Mouse (Mus musculus) hindbrain, embryonic 15.5 days (tissue): ENCODE measurements around the gene 9830107B12Rik. TPM values are rescaled to one million over a fixed set of nuclear protein-coding genes. Genes with fewer than 3 reads are reported as not detected.
A peak's percentile ranks its signal among the peaks of the same experiment; 100 is the strongest.

ENCODE experiments used
- ATAC-seq: fragments of 200-750 bp; cut with Nextera tagmentation; 2 replicates; pipeline ENCODE4 v1.8.0; 2017; ENCODE audit warnings: low read depth, moderate number of reproducible peaks, moderate TSS enrichment; ENCODE audit not compliant: low FRiP score
- H3K27ac ChIP-seq: fragments of 300-500 bp; sonication (generic); replicated peaks from 2 replicates; pipeline ENCODE4 v1.5.1; 2015; ENCODE audit warnings: mild to moderate bottlenecking, inconsistent platforms
- H3K27me3 ChIP-seq: fragments of 300-500 bp; sonication (generic); 2 replicates; pipeline ENCODE4 v1.6.1; 2015; ENCODE audit warnings: control low read depth, inconsistent platforms
- H3K36me3 ChIP-seq: fragments of 300-500 bp; sonication (generic); 2 replicates; pipeline ENCODE4 v1.6.1; 2015; ENCODE audit warnings: control low read depth, inconsistent platforms
- H3K4me1 ChIP-seq: fragments of 300-500 bp; sonication (generic); replicated peaks from 2 replicates; pipeline ENCODE4 v1.6.1; 2015; ENCODE audit warnings: control low read depth, inconsistent platforms
- H3K4me2 ChIP-seq: fragments of 300-500 bp; sonication (generic); 2 replicates; pipeline ENCODE4 v1.6.1; 2015; ENCODE audit warnings: moderate library complexity, mild to moderate bottlenecking, inconsistent platforms
- H3K4me3 ChIP-seq: fragments of 300-500 bp; sonication (generic); 2 replicates; pipeline ENCODE4 v1.5.1; 2015; ENCODE audit warnings: mild to moderate bottlenecking, inconsistent platforms
- H3K9ac ChIP-seq: fragments of 300-500 bp; sonication (generic); 2 replicates; pipeline ENCODE4 v1.6.1; 2015; ENCODE audit warnings: inconsistent platforms
- H3K9me3 ChIP-seq: fragments of 300-500 bp; sonication (generic); 2 replicates; pipeline ENCODE4 v1.6.1; 2016; ENCODE audit warnings: control low read depth, inconsistent platforms
- WGBS: fragments of 180-500 bp; shearing (Covaris S2); methylation state at CpG from one replicate; pipeline ENCODE4 v1.1.7; 2015; 5-methylcytosine and 5-hydroxymethylcytosine counted together
- polyA plus RNA-seq: library from polyadenylated mRNA; unstranded; fragments of >200 nt; fragmentation: Nextera tagmentation; extraction: Ambion mirVana; gene quantifications from 2 replicates; pipeline ENCODE4 v1.2.1, GENCODE M21; 2015

9830107B12Rik gene
- polyA plus RNA-seq, 1 experiment from 2014 or later, result not detected

- no peak overlapping the region for H3K4me3 ChIP-seq
- H3K27me3 ChIP-seq, result peaks cover 4% of the 10 kb centered on the region; the same call in 1 of the 2 replicates
- H3K4me1 ChIP-seq, result no peaks in the 10 kb centered on the region
- H3K4me2 ChIP-seq, result no peak overlapping the region
- no peak for ATAC-seq
- H3K36me3 ChIP-seq, result no peaks in the 10 kb centered on the region
- no peak overlapping the region for H3K27ac ChIP-seq
- WGBS, result 37% methylated on average over 4 of the region's 4 CpGs
- no peaks in the 10 kb centered on the region for H3K9me3 ChIP-seq
- H3K9ac ChIP-seq, result no peak overlapping the region
Measured at GRCm38 (mm10) chr17:48107333-48107732, 38.7 kb downstream of the 9830107B12Rik start.

GRCm38 (mm10) chr17:48100441-48101417 is 45.3 kb downstream of the 9830107B12Rik start:
- WGBS, result 13% methylated on average over 21 of the region's 21 CpGs
- peaks cover 45% of the 10 kb centered on the region for H3K27me3 ChIP-seq
- H3K36me3 ChIP-seq, result no peaks in the 10 kb centered on the region
- ATAC-seq, result peak; percentile 82
- H3K9ac ChIP-seq, result no peak overlapping the region
- H3K9me3 ChIP-seq, result no peaks in the 10 kb centered on the region
- H3K4me2 ChIP-seq, result peak overlapping the region; percentile 54
- peak overlapping the region; percentile 28 for H3K4me3 ChIP-seq
- no peak overlapping the region for H3K27ac ChIP-seq
- H3K4me1 ChIP-seq, result peaks cover 37% of the 10 kb centered on the region

GRCm38 (mm10) chr17:48099312-48099711 is 46.8 kb downstream of the 9830107B12Rik start:
- ATAC-seq, result no peak
- Histone ChIP-seq H3K9me3 (no peaks in the 10 kb centered on the region), H3K4me1 (peaks cover 45% of the 10 kb centered on the region), H3K9ac (no peak overlapping the region), H3K4me2 (no peak overlapping the region), H3K27ac (no peak overlapping the region), H3K4me3 (no peak overlapping the region), H3K36me3 (no peaks in the 10 kb centered on the region), H3K27me3 (peaks cover 58% of the 10 kb centered on the region)
- WGBS, result 12% methylated on average over 11 of the region's 11 CpGs

- Histone ChIP-seq H3K4me3 (peak overlapping the region; percentile 19; the same call in 1 of the 2 replicates), H3K4me2 (peak overlapping the region; percentile 51), H3K9me3 (no peaks in the 10 kb centered on the region), H3K27ac (no peak overlapping the region), H3K9ac (no peak overlapping the region), H3K4me1 (peaks cover 45% of the 10 kb centered on the region), H3K36me3 (no peaks in the 10 kb centered on the region), H3K27me3 (peaks cover 66% of the 10 kb centered on the region)
- under 1% methylated on average over 19 of the region's 19 CpGs for WGBS
- no peak for ATAC-seq
Measured at GRCm38 (mm10) chr17:48098528-48098890, 47.6 kb downstream of the 9830107B12Rik start.

- Histone ChIP-seq H3K4me3 (peak overlapping the region; percentile 19), H3K9me3 (no peaks in the 10 kb centered on the region), H3K27me3 (peaks cover 67% of the 10 kb centered on the region), H3K27ac (no peak overlapping the region), H3K9ac (no peak overlapping the region), H3K4me1 (peaks cover 45% of the 10 kb centered on the region), H3K36me3 (no peaks in the 10 kb centered on the region), H3K4me2 (peak overlapping the region; percentile 51)
- no peak for ATAC-seq
- under 1% methylated on average over 40 of the region's 43 CpGs for WGBS
Measured at GRCm38 (mm10) chr17:48097743-48098527, 48.1 kb downstream of the 9830107B12Rik start.

GRCm38 (mm10) chr17:48097011-48097742 is 48.9 kb downstream of the 9830107B12Rik start:
- H3K4me2 ChIP-seq, result peak overlapping the region; percentile 51
- H3K9me3 ChIP-seq, result no peaks in the 10 kb centered on the region
- no peak overlapping the region for H3K27ac ChIP-seq
- no peaks in the 10 kb centered on the region for H3K36me3 ChIP-seq
- H3K27me3 ChIP-seq, result peaks cover 62% of the 10 kb centered on the region
- no peak for ATAC-seq
- H3K9ac ChIP-seq, result no peak overlapping the region
- H3K4me1 ChIP-seq, result peaks cover 45% of the 10 kb centered on the region
- WGBS, result under 1% methylated on average over 38 of the region's 41 CpGs
- H3K4me3 ChIP-seq, result peak overlapping the region; percentile 19

GRCm38 (mm10) chr17:48096321-48096720 is 49.7 kb downstream of the 9830107B12Rik start:
- peaks cover 45% of the 10 kb centered on the region for H3K4me1 ChIP-seq
- WGBS, result 4% methylated on average over 17 of the region's 17 CpGs
- H3K36me3 ChIP-seq, result no peaks in the 10 kb centered on the region
- no peak overlapping the region for H3K27ac ChIP-seq
- no peak overlapping the region for H3K9ac ChIP-seq
- ATAC-seq, result no peak
- peaks cover 62% of the 10 kb centered on the region for H3K27me3 ChIP-seq
- H3K4me3 ChIP-seq, result 0 out of 2 replicates have a peak overlapping the region, but pooled peaks have one; percentile 2
- H3K9me3 ChIP-seq, result no peaks in the 10 kb centered on the region
- no peak overlapping the region; the same call in 1 of the 2 replicates for H3K4me2 ChIP-seq

GRCm38 (mm10) chr17:48095718-48096121 is 50.3 kb downstream of the 9830107B12Rik start:
- 1% methylated on average over 26 of the region's 26 CpGs for WGBS
- Histone ChIP-seq H3K4me3 (0 out of 2 replicates have a peak overlapping the region, but pooled peaks have one; percentile 4), H3K4me1 (peaks cover 45% of the 10 kb centered on the region), H3K4me2 (peak overlapping the region; percentile 39), H3K27ac (no peak overlapping the region), H3K27me3 (peaks cover 62% of the 10 kb centered on the region), H3K9ac (no peak overlapping the region), H3K36me3 (no peaks in the 10 kb centered on the region), H3K9me3 (no peaks in the 10 kb centered on the region)
- ATAC-seq, result no peak

GRCm38 (mm10) chr17:48094820-48095680 is 51.0 kb downstream of the 9830107B12Rik start:
- Histone ChIP-seq H3K27me3 (peaks cover 59% of the 10 kb centered on the region), H3K4me1 (peaks cover 42% of the 10 kb centered on the region), H3K4me3 (no peak overlapping the region), H3K9ac (no peak overlapping the region), H3K9me3 (no peaks in the 10 kb centered on the region), H3K36me3 (no peaks in the 10 kb centered on the region), H3K27ac (no peak overlapping the region), H3K4me2 (peak overlapping the region; percentile 39; the same call in 1 of the 2 replicates)
- ATAC-seq, result no peak
- 10% methylated on average over 20 of the region's 20 CpGs for WGBS

- 80% methylated on average over 5 of the region's 5 CpGs for WGBS
- Histone ChIP-seq H3K27ac (no peak overlapping the region), H3K4me2 (no peak overlapping the region), H3K4me3 (no peak overlapping the region), H3K27me3 (peaks cover 44% of the 10 kb centered on the region), H3K9ac (no peak overlapping the region), H3K4me1 (peaks cover 32% of the 10 kb centered on the region), H3K36me3 (no peaks in the 10 kb centered on the region), H3K9me3 (no peaks in the 10 kb centered on the region)
- ATAC-seq, result no peak
Measured at GRCm38 (mm10) chr17:48093286-48093817, 52.7 kb downstream of the 9830107B12Rik start.
